Mouse (Mus musculus): ENCODE measurements around the gene Cfap99. TPM values are rescaled to one million over a fixed set of nuclear protein-coding genes. Genes with fewer than 3 reads are reported as not detected.

Cfap99 gene
- polyA plus RNA-seq, 1 experiment: 1.7 TPM

GRCm38 (mm10) chr5:34369341-34370021 is 81.1 kb downstream of the Cfap99 start, which contains the start of gene Fam193a:
Gene Fam193a, plus strand, starts transcription at chr5:34369933.
- TF ChIP-seq CTCF (IDR thresholded peaks at IDR 0.05; ENCODE audit: borderline replicate concordance, insufficient read depth, low read depth, low read length): no peak
- peak; percentile 64; the same call in 1 of the 2 replicates for TF ChIP-seq POLR2A (IDR thresholded peaks at IDR 0.05; ENCODE audit: borderline replicate concordance, insufficient read depth, low read length)
- peak; percentile 97 to 98 for DNase-seq
- under 1% methylated on average over 59 of the region's 64 CpGs for WGBS
- Histone ChIP-seq H3K4me3 (replicated peaks; ENCODE audit: insufficient read depth, low read depth, low read length) (peak within 1 kb of the TSS; percentile 67), H3K4me1 (ENCODE audit: control insufficient read depth, insufficient read depth, low read length) (no peaks in the 10 kb centered on the region; the same call in 1 of the 2 replicates), H3K27ac (ENCODE audit: insufficient read depth, low read length) (peak within 1 kb of the TSS; percentile 68), H3K27me3 (ENCODE audit: control insufficient read depth, insufficient read depth, low read length) (no peaks in the 10 kb centered on the region)

- DNase-seq: peak; percentile 55 to 64
- Histone ChIP-seq H3K27ac (ENCODE audit: insufficient read depth, low read length) (no peak overlapping the region), H3K27me3 (ENCODE audit: control insufficient read depth, insufficient read depth, low read length) (no peaks in the 10 kb centered on the region), H3K4me3 (replicated peaks; ENCODE audit: insufficient read depth, low read depth, low read length) (peak overlapping the region; percentile 60), H3K4me1 (ENCODE audit: control insufficient read depth, insufficient read depth, low read length) (no peaks in the 10 kb centered on the region; the same call in 1 of the 2 replicates)
- WGBS: 4% methylated on average over 89 of the region's 114 CpGs
- no peak for TF ChIP-seq POLR2A (IDR thresholded peaks at IDR 0.05; ENCODE audit: borderline replicate concordance, insufficient read depth, low read length)
- no peak for TF ChIP-seq CTCF (IDR thresholded peaks at IDR 0.05; ENCODE audit: borderline replicate concordance, insufficient read depth, low read depth, low read length)
These were observed 81.8 kb downstream of the Cfap99 start for GRCm38 (mm10) chr5:34370022-34370823.

- WGBS: 14% methylated on average over 8 of the region's 8 CpGs
- Histone ChIP-seq H3K27me3 (ENCODE audit: control insufficient read depth, insufficient read depth, low read length) (no peaks in the 10 kb centered on the region), H3K4me3 (replicated peaks; ENCODE audit: insufficient read depth, low read depth, low read length) (peak overlapping the region; percentile 60), H3K27ac (ENCODE audit: insufficient read depth, low read length) (no peak overlapping the region), H3K4me1 (ENCODE audit: control insufficient read depth, insufficient read depth, low read length) (no peaks in the 10 kb centered on the region; the same call in 1 of the 2 replicates)
- TF ChIP-seq CTCF (IDR thresholded peaks at IDR 0.05; ENCODE audit: borderline replicate concordance, insufficient read depth, low read depth, low read length): no peak
- no peak for TF ChIP-seq POLR2A (IDR thresholded peaks at IDR 0.05; ENCODE audit: borderline replicate concordance, insufficient read depth, low read length)
- DNase-seq: no peak
These were observed 82.4 kb downstream of the Cfap99 start for GRCm38 (mm10) chr5:34370840-34371239.

GRCm38 (mm10) chr5:34372141-34372540 is 83.7 kb downstream of the Cfap99 start:
- Histone ChIP-seq H3K4me3 (replicated peaks; ENCODE audit: insufficient read depth, low read depth, low read length) (no peak overlapping the region), H3K27me3 (ENCODE audit: control insufficient read depth, insufficient read depth, low read length) (no peaks in the 10 kb centered on the region), H3K27ac (ENCODE audit: insufficient read depth, low read length) (no peak overlapping the region), H3K4me1 (ENCODE audit: control insufficient read depth, insufficient read depth, low read length) (no peaks in the 10 kb centered on the region; the same call in 1 of the 2 replicates)
- TF ChIP-seq CTCF (IDR thresholded peaks at IDR 0.05; ENCODE audit: borderline replicate concordance, insufficient read depth, low read depth, low read length): no peak
- TF ChIP-seq POLR2A (IDR thresholded peaks at IDR 0.05; ENCODE audit: borderline replicate concordance, insufficient read depth, low read length): no peak
- no peak for DNase-seq

- H3K4me3 ChIP-seq (replicated peaks; ENCODE audit: insufficient read depth, low read depth, low read length): no peak overlapping the region
- DNase-seq: no peak
- H3K4me1 ChIP-seq (ENCODE audit: control insufficient read depth, insufficient read depth, low read length): no peaks in the 10 kb centered on the region; the same call in 1 of the 2 replicates
- TF ChIP-seq POLR2A (IDR thresholded peaks at IDR 0.05; ENCODE audit: borderline replicate concordance, insufficient read depth, low read length) (no peak), CTCF (IDR thresholded peaks at IDR 0.05; ENCODE audit: borderline replicate concordance, insufficient read depth, low read depth, low read length) (no peak)
- no peak overlapping the region for H3K27ac ChIP-seq (ENCODE audit: insufficient read depth, low read length)
- no peaks in the 10 kb centered on the region for H3K27me3 ChIP-seq (ENCODE audit: control insufficient read depth, insufficient read depth, low read length)
These were observed 84.1 kb downstream of the Cfap99 start for GRCm38 (mm10) chr5:34372541-34372940.

Other genes with a start within 250 kb of the Cfap99 start
- 0.82 and 1.0 TPM in 2 replicates for gene Poln, start 119.2 kb upstream of the Cfap99 start, polyA plus RNA-seq (2012; rRNA removed)
- gene Haus3, start 119.1 kb upstream of the Cfap99 start, polyA plus RNA-seq (2012; rRNA removed): 11.0 TPM in 2 replicates
- gene Mxd4, start 100.9 kb upstream of the Cfap99 start, polyA plus RNA-seq (2012; rRNA removed): 91.6 and 96.5 TPM in 2 replicates
- gene Zfyve28, start 151 bp upstream of the Cfap99 start, polyA plus RNA-seq (2012; rRNA removed): 62.9 and 69.5 TPM in 2 replicates
- 77.5 and 80.0 TPM in 2 replicates for gene Rnf4, start 47.7 kb downstream of the Cfap99 start, polyA plus RNA-seq (2012; rRNA removed)
- 45.5 and 52.2 TPM in 2 replicates for gene Fam193a, start 81.3 kb downstream of the Cfap99 start, polyA plus RNA-seq (2012; rRNA removed)
- 9.6 and 10.0 TPM in 2 replicates for gene Tnip2, start 225.4 kb downstream of the Cfap99 start, polyA plus RNA-seq (2012; rRNA removed)
- 3.2 and 3.6 TPM in 2 replicates for gene Sh3bp2, start 237.2 kb downstream of the Cfap99 start, polyA plus RNA-seq (2012; rRNA removed)